Mouse (Mus musculus) spleen, adult 2 months (tissue): ENCODE data around the gene Pla2g12b. TPM values are rescaled to one million over a fixed set of nuclear protein-coding genes. Genes with fewer than 3 reads are reported as not detected.

Experiments
- DNase-seq, 2 experiments: peaks; one replicate each; pipeline versions ENCODE4 v3.0.0 to v3.0.0-alpha.2; 2012 to 2021; ENCODE audit warnings: low spot score in 2 of 2, low read depth in 1 of 2
- H3K27ac ChIP-seq: fragments of 200-500 bp; 2 replicates; pipeline ENCODE4 v1.5.1; 2012; ENCODE audit warnings: low read length, inconsistent platforms; ENCODE audit not compliant: insufficient read depth
- H3K27me3 ChIP-seq: fragments of 200-500 bp; 2 replicates; pipeline ENCODE4 v1.6.1; 2012; ENCODE audit warnings: mild to moderate bottlenecking, moderate library complexity, low read length, inconsistent platforms; ENCODE audit not compliant: control insufficient read depth, insufficient read depth
- H3K36me3 ChIP-seq: fragments of 200-500 bp; 2 replicates; pipeline ENCODE4 v1.6.1; 2012; ENCODE audit warnings: mild to moderate bottlenecking, low read length, inconsistent platforms; ENCODE audit not compliant: control insufficient read depth, insufficient read depth
- H3K4me1 ChIP-seq: fragments of 200-500 bp; 2 replicates; pipeline ENCODE4 v1.6.1; 2011; ENCODE audit warnings: inconsistent platforms; ENCODE audit not compliant: control insufficient read depth, insufficient read depth, insufficient read length
- H3K4me3 ChIP-seq: fragments of 200-500 bp; 2 replicates; pipeline ENCODE4 v1.5.1; 2011; ENCODE audit warnings: mild to moderate bottlenecking, inconsistent platforms; ENCODE audit not compliant: insufficient read depth, insufficient read length; ENCODE audit errors: extremely low read depth
- CTCF ChIP-seq: fragments of 200-500 bp; IDR thresholded peaks from 2 replicates; pipeline ENCODE4 v1.5.1; 2011; ENCODE audit warnings: mild to moderate bottlenecking, inconsistent platforms; ENCODE audit not compliant: insufficient read depth, insufficient read length, insufficient replicate concordance; ENCODE audit errors: extremely low read depth
- POLR2A ChIP-seq: fragments of 200-500 bp; IDR thresholded peaks from 2 replicates; pipeline ENCODE4 v1.6.1; 2011; ENCODE audit warnings: low read depth, low read length, inconsistent platforms
- WGBS: fragments of 180-500 bp; shearing (Covaris S2); methylation state at CpG from one replicate; pipeline ENCODE4 v1.1.7; 2018; 5-methylcytosine and 5-hydroxymethylcytosine counted together
- polyA plus RNA-seq: library from polyadenylated mRNA; depleted of rRNA; stranded (reverse); fragments of >200 nt; gene quantifications from 2 replicates; pipeline ENCODE4 v1.2.3, GENCODE M21; 2012

Gene Pla2g12b
- polyA plus RNA-seq, 1 experiment: not detected

- Histone ChIP-seq H3K4me1 (no peaks in the 10 kb centered on the region; the same call in 1 of the 2 replicates), H3K27me3 (no peaks in the 10 kb centered on the region), H3K36me3 (no peaks in the 10 kb centered on the region), H3K27ac (no peak overlapping the region), H3K4me3 (no peak overlapping the region)
- 82% methylated on average over 16 of the region's 16 CpGs for WGBS
- DNase-seq: no peak
- TF ChIP-seq CTCF: no peak
- no peak for TF ChIP-seq POLR2A
Observed at GRCm38 (mm10) chr10:59429448-59430135, 26.1 kb downstream of the Pla2g12b start.

- H3K27me3 ChIP-seq: no peaks in the 10 kb centered on the region
- no peaks in the 10 kb centered on the region for H3K36me3 ChIP-seq
- WGBS: 7% methylated on average over 6 of the region's 6 CpGs
- no peaks in the 10 kb centered on the region; the same call in 1 of the 2 replicates for H3K4me1 ChIP-seq
- H3K27ac ChIP-seq: no peak overlapping the region
- no peak for DNase-seq
- no peak overlapping the region for H3K4me3 ChIP-seq
- TF ChIP-seq CTCF (no peak), POLR2A (no peak)
Observed at GRCm38 (mm10) chr10:59430701-59431218, 27.3 kb downstream of the Pla2g12b start.

GRCm38 (mm10) chr10:59435746-59436145 is 32.3 kb downstream of the Pla2g12b start:
- Histone ChIP-seq H3K36me3 (no peaks in the 10 kb centered on the region), H3K27me3 (no peaks in the 10 kb centered on the region), H3K4me1 (no peaks in the 10 kb centered on the region; the same call in 1 of the 2 replicates), H3K27ac (no peak overlapping the region), H3K4me3 (no peak overlapping the region)
- TF ChIP-seq POLR2A (no peak), CTCF (no peak)
- DNase-seq: no peak
- WGBS: 88% methylated on average over 18 of the region's 18 CpGs

- Histone ChIP-seq H3K4me3 (no peak overlapping the region), H3K27me3 (no peaks in the 10 kb centered on the region), H3K36me3 (no peaks in the 10 kb centered on the region), H3K4me1 (no peaks in the 10 kb centered on the region), H3K27ac (no peak overlapping the region)
- 93% methylated on average over 12 of the region's 12 CpGs for WGBS
- no peak for DNase-seq
- TF ChIP-seq CTCF: no peak
- TF ChIP-seq POLR2A: no peak
Observed at GRCm38 (mm10) chr10:59438651-59439050, 35.2 kb downstream of the Pla2g12b start.

GRCm38 (mm10) chr10:59439508-59439931 is 36.1 kb downstream of the Pla2g12b start:
- TF ChIP-seq CTCF (no peak), POLR2A (no peak)
- DNase-seq: no peak
- Histone ChIP-seq H3K36me3 (no peaks in the 10 kb centered on the region), H3K4me3 (no peak overlapping the region), H3K4me1 (no peaks in the 10 kb centered on the region), H3K27me3 (no peaks in the 10 kb centered on the region), H3K27ac (peak overlapping the region; percentile 41; the same call in 1 of the 2 replicates)
- 65% methylated on average over 5 of the region's 5 CpGs for WGBS

GRCm38 (mm10) chr10:59440177-59440576 is 36.7 kb downstream of the Pla2g12b start:
- H3K36me3 ChIP-seq: no peaks in the 10 kb centered on the region
- WGBS: 75% methylated on average over 6 of the region's 6 CpGs
- 0 out of 2 replicates have a peak overlapping the region, but pooled peaks have one; percentile 17 for H3K27ac ChIP-seq
- TF ChIP-seq POLR2A (no peak), CTCF (no peak)
- no peaks in the 10 kb centered on the region for H3K4me1 ChIP-seq
- no peaks in the 10 kb centered on the region for H3K27me3 ChIP-seq
- no peak overlapping the region for H3K4me3 ChIP-seq
- DNase-seq: no peak

- Histone ChIP-seq H3K27me3 (no peaks in the 10 kb centered on the region), H3K4me3 (no peak within 1 kb of the TSS), H3K27ac (no peak within 1 kb of the TSS), H3K4me1 (no peaks in the 10 kb centered on the region), H3K36me3 (no peaks in the 10 kb centered on the region)
- WGBS: 72% methylated on average over 11 of the region's 11 CpGs
- no peak for DNase-seq
- TF ChIP-seq CTCF: no peak
- TF ChIP-seq POLR2A: no peak
Observed at GRCm38 (mm10) chr10:59441735-59442134, 38.3 kb downstream of the Pla2g12b start, which contains the start of gene Oit3. Gene Oit3 (minus strand): TSS chr10:59441778.
